Mouse (Mus musculus): Measurements from ENCODE around the gene Tmem217. TPM values are rescaled to one million over a fixed set of nuclear protein-coding genes. Genes with fewer than 3 reads are reported as not detected.
A peak's percentile ranks its signal among the peaks of the same experiment; 100 is the strongest.
"Not testable (repeated sequence)": the region's sequence is repeated elsewhere in the genome, so short reads cannot be mapped to it uniquely, and the experiment has no call there.

The Tmem217 gene
- polyA plus RNA-seq, 1 experiment = 0.14 TPM

DNA sequence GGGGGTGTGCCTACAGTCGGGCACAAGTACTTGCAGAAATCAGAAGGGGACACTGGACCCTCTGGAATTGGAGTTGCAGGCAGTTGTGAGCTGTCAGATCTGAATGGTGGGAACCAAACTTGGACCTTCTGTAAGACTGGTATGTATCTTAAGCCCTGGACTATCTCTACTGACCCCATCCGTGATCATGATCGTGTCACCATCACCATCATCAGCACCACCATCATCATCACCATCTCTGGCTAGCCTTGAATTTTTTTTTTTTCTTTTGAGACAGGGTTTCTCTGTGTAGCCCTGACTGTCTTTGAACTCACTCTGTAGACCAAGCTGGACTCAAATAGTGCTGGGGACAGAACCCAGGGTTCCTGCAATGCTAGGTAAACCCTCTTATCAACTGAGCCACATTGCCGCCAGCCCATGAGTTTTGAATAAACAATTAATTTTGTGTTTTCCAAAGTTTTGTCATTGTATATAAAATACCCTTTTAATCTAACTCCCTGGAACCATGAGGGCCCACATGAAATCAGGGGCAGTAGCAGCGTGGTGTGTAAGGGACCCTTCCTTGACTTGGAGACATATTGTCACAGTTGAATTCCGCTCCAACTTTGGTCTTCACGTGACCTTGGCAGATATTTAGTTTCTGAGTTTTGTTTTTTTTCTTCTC is 50.0 kb downstream of the Tmem217 start:
- no peak for DNase-seq (ENCODE audit: low spot score)

DNA sequence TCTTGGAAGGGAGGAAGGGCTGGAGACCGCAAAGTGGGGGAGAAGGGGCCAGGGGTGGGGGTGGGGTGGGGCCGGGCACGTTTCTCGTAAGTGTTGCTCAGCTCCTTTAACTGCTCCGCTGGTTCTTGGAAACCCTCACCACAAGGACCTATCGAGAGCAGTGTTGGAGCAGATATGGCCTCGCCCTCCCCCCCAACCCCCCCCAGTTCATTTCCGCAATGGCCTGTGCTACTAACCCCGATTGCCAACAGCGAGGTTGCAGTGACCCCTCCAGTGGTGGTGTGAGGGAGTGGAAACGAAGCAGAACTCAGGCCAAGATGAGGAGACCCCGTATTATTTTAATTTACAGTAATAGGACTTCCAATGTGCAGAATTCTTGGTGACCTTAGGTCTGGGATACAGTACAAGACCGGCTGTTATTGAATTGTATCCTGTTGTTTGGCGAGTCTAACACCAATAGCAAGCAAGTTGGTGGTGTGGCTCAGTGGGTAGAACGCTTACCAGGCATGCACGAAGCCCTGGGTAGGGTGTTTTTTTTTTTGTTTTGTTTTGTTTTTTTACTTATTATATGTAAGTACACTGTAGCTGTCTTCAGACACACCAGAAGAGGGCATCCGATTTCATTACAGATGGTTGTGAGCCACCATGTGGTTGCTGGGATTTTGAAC is 51.2 kb downstream of the Tmem217 start:
- DNase-seq (ENCODE audit: low spot score) = no peak

DNA sequence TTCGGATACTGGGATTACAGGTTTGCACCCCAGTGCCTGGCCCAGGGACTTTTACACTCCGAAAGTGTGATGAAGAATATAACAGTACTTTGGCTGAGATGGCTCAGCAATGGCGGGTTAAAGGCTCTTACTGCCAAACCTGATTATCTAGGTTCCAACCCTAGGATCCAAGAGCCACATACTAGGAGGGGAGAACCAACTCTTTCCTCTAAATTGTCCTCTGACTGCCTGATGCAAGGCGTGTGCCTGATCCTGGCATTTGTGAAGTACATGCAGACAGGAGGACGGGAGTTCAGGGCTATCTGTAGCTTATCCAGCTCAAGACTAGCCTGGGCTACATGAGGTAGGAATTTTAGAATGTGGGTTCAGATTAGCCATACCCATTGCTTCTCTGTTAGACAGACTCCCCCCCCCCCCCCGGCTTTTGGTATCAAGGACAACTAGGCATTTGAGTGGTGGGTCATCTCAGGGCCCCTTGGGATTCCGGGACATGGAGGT is 51.9 kb downstream of the Tmem217 start:
- DNase-seq (ENCODE audit: low spot score) = no peak

DNA sequence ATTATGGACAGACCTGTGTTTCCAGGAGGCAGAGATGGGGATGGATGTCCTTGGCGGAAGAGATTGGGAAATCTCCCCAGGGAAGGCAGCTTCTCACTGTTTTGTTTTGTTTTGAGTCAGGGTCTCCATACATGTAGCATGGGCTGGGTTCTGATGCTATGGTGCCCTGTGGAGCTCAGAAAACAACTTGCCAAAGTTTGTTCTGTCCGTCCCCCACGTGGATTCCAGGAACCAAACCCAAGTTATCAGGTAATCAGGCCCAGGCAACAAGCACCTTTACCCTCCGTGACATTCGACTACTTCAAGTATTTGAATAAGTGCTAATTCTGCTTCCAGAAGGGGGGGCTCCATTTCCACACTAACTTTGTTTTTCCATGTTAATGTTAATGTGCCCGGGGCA is 52.7 kb downstream of the Tmem217 start:
- no peak for DNase-seq (ENCODE audit: low spot score)

DNA sequence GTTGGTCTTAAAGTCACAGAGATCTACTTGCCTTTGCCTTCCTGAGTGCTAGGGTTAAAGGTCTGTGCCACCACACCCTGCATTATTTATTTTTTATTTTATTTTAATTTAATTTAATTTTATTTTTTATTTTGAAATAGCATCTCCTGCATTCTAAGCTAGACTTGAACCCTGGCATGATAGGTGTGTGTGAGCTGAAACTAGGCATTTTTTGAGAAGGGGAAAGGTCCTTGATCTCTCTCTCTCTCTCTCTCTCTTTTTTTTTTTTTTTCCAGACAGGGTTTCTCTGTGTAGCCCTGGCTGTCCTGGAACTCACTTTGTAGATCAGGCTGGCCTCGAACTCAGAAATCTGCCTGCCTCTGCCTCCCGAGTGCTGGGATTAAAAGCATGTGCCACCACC is 53.2 kb downstream of the Tmem217 start:
- not testable (repeated sequence) for DNase-seq (ENCODE audit: low spot score)

DNA sequence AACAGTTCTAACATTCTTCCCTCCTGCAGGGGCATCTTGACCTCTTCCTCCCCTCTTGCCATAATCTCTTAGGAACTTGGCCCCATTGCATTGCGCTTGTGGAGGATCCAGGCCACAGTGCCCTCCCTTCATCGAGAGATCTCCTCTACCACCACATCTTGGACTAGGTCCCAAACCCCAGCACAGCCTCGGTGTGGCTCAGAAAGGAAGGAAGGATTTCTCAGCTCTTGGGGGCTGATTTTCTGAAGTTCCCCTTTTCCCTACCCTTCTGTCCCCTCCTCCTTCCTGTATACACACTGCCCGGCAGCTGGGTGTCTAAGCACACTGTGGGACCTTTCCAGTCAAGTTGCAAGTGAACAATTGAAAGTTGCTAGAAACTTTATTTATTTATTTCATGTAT is 54.2 kb downstream of the Tmem217 start:
- DNase-seq (ENCODE audit: low spot score) = no peak

DNA sequence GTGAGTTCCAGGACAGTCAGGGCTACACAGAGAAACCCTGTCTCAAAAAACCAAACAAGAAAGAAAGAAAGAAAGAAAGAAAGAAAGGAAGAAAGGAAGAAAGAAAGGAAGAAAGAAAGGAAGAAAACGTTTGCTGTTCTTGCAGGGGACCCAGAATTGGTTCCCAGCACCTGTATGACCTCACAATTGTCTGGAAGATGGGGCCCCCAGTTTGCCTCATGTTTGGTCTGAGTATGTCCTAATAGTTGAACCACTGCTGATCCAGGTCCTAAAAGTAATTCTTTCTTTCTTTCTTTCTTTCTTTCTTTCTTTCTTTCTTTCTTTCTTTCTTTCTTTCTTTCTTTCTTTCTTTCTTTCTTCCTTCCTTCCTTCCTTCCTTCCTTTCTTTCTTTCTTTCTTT is 54.7 kb downstream of the Tmem217 start:
- DNase-seq (ENCODE audit: low spot score) = not testable (repeated sequence)

DNA sequence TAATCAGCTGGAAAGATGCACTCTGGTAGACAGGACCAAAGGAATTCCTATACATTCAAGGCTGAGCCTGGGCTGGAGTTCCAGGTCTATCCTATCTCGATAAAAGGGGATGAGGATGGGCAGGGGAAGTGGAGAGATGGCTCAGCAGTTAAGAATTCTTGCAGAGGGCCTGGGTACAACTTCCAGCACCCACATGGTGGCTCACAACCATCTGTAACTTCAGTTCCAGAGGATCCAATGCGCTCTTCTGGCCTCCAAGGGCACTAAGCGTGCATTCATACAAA is 55.2 kb downstream of the Tmem217 start:
- DNase-seq (ENCODE audit: low spot score) = no peak

DNA sequence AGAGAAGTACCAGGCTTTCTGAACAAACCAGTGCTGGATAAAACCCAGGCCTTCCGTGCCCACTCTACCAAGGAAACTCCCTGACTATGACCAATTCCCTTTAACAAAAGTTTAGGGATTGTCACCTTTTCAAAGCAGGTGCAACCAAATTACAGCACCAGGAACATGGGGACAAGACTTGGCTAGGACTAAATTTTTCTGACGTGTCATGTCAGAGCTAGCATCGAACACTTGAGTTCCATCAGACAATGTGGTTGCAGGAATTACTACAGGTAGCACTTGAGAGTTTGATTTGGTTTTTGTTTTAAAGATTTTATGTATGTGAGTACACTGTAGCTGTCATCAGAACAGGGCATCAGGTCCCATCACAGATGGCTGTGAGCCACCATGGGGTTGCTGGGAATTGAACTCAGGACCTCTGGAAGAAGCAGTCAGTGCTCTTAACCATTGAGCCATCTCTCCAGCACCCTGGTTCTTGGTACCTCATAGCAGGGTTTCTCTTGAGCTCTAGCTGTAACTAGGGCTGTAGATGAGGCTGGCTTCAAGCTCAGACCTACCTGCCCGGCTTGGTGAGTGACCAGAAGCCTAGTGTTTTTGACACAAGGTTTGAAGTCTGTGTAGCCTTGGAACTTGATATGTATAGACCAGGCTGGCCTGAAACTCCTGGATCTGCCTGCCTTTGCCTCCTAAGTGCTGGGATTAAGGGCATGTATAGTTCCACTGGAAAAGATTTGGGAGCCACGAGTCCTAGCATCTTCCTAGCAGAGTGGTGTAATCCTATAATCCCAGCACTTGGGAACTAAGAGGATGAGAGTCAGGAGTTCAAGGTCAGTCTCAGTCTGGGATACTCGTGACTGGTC is 55.7 kb downstream of the Tmem217 start:
- no peak for DNase-seq (ENCODE audit: low spot score)

DNA sequence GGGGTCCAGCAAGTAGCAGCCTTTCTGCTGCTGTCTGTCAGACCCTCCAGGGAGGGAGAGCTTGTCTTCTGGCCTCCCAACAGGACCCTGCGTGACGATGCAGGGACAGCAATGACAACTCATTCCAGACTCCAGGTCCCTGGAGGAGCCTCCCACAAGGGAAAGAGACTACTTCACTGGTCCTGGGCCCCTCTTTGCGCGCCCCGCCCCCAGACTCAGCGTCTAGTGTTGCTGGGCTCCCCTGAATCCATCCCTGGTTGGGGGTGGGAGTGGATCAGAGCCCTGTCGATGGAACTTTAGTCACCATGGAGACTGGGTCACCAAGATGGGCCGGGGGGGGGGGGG is 57.5 kb downstream of the Tmem217 start:
- no peak for DNase-seq (ENCODE audit: low spot score)

DNA sequence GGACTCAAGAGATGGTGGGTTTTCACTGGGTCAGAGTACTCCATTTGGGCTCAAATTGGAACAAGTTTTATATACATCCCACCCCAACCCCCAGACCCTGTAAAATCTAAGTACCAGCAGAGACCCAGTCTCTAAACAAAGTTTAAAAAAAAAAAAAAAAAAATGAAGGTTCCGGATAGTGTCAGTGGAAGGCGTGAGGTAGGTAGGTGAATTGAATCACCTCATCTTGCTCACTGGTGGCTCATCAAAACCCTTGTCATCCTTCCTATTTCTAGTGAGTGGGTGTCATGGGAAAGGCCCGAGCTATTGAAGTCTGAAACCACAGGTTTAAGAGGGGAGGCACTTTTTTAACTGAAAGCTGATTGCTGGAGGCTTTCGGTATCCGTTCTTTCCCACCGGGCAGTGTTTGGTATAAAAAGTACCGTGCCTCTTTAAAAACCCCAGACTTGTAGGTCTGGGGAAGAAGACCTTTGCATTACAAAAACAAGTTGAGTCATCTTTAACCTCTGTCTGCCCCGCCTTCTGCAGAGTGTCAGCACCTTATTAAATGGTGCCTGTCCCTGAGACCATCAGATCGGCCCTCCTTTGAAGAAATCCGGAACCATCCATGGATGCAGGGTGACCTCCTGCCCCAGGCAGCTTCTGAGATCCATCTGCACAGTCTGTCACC is 58.0 kb downstream of the Tmem217 start:
- DNase-seq (ENCODE audit: low spot score) = no peak

DNA sequence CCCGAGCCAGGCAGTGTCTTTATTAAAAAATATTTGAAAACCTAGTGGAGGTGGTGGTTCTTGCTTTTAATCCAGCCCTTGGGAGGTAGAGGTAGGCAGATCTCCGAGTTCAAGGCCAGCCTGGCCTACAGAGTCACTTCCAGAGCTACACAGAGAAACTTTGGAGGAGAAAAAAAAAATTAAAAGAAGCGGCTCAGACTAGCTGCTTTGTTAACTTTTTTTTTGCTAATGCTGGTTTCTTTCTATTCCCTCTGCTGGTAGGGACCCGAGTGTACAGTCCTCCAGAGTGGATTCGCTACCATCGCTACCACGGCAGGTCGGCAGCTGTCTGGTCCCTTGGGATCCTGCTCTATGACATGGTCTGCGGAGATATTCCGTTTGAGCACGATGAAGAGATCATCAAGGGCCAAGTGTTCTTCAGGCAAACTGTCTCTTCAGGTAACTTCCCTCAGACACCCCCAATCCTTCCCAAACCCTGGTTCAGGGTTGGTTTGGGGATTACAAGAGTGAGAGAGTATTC is 58.7 kb downstream of the Tmem217 start:
- DNase-seq (ENCODE audit: low spot score) = no peak

DNA sequence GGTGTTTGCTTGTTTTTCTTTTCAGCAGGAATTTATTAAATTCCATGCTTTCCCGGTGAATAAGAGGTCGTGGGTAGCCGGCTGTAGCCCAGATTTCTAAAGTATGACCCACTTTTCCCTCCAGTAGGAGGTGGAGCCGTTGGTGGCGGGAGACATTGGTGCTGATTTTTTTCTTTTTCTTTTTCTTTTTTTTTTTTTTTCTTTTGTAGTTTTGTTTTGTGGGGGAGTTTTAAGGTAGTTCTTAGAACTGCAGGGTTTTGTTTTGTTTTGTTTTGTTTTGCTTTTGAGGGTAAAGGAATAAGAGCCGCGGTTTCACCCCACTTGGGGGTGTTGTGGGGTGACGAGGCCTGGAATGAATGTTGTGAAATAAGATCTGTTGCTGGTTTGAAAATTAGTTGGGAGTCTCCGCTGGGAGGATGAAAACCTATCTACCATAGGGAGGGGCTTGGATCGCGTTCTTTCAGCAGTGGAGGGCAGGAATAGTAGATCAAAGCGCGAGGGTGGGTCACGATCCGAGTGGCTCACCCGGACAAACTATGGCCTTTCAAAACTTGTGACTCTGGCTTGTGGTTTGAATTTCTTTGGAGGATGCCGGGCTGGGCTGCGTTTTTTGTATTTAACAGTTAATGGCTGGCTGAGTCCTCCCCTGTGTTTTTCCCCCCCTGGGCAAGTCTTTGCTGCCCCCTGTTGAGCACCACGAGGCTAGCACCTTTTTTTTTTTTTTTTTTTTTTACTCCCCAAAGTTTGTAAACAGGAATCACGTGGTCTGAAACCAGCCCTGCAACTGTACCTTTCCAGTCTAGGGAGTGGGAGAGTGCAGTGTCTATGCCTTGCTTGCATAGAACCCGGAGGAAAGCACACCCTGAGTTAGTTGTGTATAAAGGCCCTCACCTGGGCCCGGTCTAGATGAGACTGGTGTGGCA is 59.7 kb downstream of the Tmem217 start:
- DNase-seq (ENCODE audit: low spot score) = peak; percentile 61

DNA sequence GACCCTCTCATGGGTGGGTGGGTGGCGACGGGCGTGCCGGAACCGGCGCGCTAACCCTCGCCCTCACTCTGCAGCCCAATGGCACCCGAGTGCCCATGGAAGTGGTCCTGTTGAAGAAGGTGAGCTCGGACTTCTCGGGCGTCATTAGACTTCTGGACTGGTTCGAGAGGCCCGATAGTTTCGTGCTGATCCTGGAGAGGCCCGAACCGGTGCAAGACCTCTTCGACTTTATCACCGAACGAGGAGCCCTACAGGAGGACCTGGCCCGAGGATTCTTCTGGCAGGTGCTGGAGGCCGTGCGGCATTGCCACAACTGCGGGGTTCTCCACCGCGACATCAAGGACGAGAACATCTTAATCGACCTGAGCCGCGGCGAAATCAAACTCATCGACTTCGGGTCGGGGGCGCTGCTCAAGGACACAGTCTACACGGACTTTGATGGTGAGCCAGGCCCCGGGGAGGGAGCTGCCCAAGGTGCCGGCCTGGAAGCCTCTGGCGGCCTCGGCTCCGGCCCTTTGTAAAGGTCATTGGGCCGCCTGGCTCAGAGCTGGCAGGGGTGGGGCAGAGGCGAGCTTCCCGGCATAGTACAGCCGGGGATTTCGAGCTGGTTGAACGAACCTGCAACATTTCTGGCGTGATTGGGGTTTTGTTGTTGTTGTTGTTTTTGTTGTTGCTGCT is 60.5 kb downstream of the Tmem217 start:
- DNase-seq (ENCODE audit: low spot score) = peak; percentile 62

DNA sequence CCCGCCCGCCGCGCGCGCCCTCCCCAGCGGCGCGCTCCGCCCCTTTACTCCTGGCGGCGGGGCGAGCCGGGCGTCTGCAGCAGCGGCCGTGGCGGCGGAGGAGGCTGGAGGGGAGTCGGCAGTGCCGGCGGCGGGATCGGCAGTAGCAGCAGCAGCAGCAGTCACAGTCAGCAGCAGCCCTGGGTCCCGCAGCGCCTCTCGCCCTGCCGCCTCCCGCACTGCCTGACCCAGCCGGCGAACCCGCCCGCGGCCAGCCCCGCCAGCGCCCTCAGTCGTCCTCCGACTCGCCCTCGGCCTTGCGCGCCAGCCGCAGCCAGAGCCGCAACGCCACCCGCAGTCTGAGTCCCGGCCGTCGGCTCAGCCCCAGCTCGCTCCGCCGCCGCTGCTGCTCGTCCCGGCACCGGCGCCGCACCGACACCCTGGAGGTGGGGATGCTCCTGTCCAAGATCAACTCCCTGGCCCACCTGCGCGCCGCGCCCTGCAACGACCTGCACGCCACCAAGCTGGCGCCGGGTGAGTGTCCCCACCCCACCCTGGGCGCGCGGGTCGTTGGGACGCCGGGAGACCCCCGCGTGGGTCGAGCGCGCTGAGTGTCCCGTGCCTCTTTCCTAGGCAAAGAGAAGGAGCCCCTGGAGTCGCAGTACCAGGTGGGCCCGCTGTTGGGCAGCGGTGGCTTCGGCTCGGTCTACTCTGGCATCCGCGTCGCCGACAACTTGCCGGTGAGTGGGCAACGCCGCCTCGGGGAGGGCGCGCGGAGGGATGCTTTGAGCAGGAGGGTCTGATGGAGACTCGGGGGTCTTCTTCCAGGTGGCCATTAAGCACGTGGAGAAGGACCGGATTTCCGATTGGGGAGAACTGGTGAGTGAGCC is 61.2 kb downstream of the Tmem217 start, which contains the start of gene Pim1:
Pim1 (plus strand) TSS at position 41 of the 869 bp plus-strand sequence.
- DNase-seq (ENCODE audit: low spot score) = no peak

DNA sequence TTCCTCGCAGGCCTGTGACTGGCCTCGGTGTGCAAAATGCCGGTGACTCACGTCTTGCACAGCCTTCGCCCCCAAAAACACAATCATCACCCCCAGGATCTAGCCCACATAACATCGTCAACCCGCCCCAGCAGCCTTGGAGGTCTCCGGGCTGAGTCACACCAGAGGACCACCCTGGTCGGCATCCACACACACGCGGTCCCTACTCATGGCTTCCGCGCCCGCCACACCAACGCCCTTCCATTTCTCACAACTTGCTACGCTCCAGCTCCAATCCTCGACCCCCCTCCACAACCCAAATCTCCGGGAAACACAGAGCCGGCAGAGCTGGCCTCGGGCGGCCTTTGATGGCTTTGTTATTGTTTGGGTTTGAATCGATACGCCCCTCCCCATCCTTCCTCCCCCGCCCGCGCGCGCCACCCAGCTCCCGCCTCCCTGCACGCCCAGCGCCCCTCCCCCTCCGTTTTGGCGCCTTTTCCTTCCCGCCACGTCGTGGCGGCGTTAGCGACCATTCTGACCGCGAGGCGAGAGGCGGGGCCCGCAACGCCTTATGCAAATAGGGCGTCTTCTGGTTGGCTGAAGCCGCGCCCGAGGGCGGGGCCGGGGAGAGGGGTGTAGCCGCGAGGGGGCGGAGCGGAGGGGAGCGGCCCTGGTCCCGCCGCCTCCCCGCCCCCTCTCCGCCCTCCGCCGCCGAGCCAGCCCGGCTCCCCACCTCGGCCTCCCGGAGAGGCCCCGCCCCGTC is 62.0 kb downstream of the Tmem217 start:
- peak; percentile 97 for DNase-seq (ENCODE audit: low spot score)

DNA sequence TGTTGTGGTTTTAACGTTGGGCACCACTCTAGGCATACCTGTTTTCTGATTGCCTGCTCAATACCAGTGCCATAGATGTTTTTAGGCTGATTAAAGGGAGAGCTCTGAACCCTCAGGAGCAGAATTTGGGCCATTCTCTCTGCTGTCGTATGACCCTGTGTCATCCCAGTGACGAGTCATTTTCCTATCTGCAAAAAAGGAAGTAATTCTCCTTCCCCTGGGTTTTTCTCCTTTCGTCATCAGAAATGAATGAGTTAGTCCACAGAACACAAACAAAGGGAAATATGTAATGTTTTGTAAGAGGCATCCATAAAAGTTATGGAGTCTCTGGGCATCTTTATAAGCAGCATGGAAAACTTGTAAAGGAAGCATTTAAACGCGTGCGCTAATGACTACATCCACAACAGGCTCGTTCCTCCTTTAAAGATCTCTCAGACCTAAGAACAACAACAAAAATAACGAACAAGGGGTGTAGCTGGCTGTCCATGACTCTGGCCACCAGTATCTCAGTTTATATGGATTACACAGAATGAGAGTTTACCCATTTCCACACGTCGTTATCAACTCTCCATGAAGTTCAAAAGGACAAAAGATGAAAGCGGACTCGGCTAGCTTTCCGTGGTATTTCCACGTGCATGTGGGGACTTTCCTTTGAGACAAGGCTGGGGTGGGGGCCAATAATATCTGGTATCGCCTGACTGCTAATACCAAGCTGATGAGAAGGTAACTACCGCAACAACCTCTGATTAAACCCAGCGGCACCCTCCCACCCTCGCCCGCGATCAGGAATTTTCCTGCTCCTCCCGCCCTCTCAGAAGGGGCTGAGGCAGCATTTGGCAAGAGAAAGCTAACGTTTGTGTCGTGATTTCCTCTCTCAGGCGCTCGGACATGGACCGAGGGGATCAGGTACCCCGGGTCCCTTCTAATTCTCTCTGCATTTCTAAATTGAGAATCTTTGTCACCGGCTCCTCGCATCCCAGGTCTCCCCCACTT is 62.9 kb downstream of the Tmem217 start:
- no peak for DNase-seq (ENCODE audit: low spot score)
